Mouse (Mus musculus) kidney, embryonic 15.5 days (tissue): Measurements from ENCODE around the gene Ppp1r16b. TPM values are rescaled to one million over a fixed set of nuclear protein-coding genes. Genes with fewer than 3 reads are reported as not detected.

ENCODE experiments used
- ATAC-seq: fragments of 200-750 bp; cut with Nextera tagmentation; replicated peaks from 2 replicates; pipeline ENCODE4 v1.8.0; 2017; ENCODE audit warnings: moderate TSS enrichment; ENCODE audit not compliant: low FRiP score
- H3K27ac ChIP-seq: fragments of 300-500 bp; sonication (generic); 2 replicates; pipeline ENCODE4 v1.5.1; 2015; ENCODE audit warnings: mild to moderate bottlenecking, inconsistent platforms
- H3K27me3 ChIP-seq: fragments of 300-500 bp; sonication (generic); 2 replicates; pipeline ENCODE4 v1.6.1; 2015; ENCODE audit warnings: inconsistent platforms
- H3K36me3 ChIP-seq: fragments of 300-500 bp; sonication (generic); 2 replicates; pipeline ENCODE4 v1.6.1; 2015; ENCODE audit warnings: inconsistent platforms
- H3K4me1 ChIP-seq: fragments of 300-500 bp; sonication (generic); 2 replicates; pipeline ENCODE4 v1.6.1; 2015; ENCODE audit warnings: inconsistent platforms
- H3K4me2 ChIP-seq: fragments of 300-500 bp; sonication (generic); 2 replicates; pipeline ENCODE4 v1.6.1; 2015; ENCODE audit warnings: moderate library complexity, mild to moderate bottlenecking, inconsistent platforms
- H3K4me3 ChIP-seq: fragments of 300-500 bp; sonication (generic); replicated peaks from 2 replicates; pipeline ENCODE4 v1.5.1; 2015; ENCODE audit warnings: mild to moderate bottlenecking, inconsistent platforms
- H3K9ac ChIP-seq: fragments of 300-500 bp; sonication (generic); 2 replicates; pipeline ENCODE4 v1.6.1; 2015; ENCODE audit warnings: mild to moderate bottlenecking, inconsistent platforms
- H3K9me3 ChIP-seq: fragments of 300-500 bp; sonication (generic); replicated peaks from 2 replicates; pipeline ENCODE4 v1.6.1; 2016; ENCODE audit warnings: inconsistent platforms
- WGBS: fragments of 180-500 bp; shearing (Covaris S2); methylation state at CpG from one replicate; pipeline ENCODE4 v1.1.7; 2015; ENCODE audit warnings: mixed read lengths; 5-methylcytosine and 5-hydroxymethylcytosine counted together
- polyA plus RNA-seq: library from polyadenylated mRNA; unstranded; fragments of >200 nt; fragmentation: Nextera tagmentation; extraction: Ambion mirVana; gene quantifications from 2 replicates; pipeline ENCODE4 v1.2.1, GENCODE M21; 2015

Ppp1r16b gene
- polyA plus RNA-seq, 1 experiment from 2014 or later, result 14.9 TPM

DNA sequence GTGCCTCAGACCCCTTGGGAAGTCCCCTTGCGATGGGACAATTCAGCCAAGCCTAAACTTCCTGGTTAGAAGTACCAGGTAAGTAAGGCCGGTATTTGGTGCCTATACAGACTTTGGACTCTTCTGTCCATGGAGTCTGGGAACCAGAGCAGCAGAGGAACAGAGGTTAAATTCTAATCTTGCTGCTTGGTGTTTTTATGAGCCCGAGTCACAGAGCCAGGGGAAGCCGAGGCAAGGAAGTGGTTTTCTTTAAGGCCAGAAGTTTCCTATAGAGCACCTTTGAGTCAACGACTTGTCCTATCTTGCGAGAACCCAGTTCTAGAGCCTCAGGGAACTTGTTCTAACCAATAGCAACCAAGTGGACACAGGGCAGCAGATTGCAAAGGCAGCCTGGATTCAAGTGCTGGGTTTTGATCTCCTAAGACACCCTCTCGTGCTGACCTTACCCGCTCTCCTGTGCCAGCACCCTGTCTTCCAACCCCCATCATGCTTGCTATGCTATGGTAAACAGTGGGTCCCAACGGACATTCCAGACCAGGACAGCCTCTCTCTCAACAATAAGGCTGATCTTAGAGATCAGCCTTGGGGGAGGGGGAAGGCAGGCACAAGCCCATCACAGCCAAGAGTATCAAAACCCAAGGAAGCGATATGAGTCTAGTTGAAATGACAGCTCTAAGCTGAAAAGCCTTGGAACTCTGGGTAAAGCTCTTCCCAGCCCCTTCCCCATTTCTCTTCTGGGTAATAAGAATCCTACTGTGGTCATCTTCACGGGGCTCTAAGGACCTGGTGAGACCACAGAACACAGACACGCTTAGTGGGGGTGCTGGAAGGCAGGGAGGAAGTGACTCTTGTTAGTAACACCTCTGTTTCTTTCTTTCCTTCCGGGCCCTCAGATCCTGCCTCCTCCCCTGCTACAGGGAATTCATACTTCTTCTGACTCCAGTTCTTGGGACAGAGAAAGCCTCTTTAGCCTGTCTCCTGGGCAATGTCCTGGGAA is 4.3 kb downstream of the Ppp1r16b start:
- H3K4me2 ChIP-seq, result peak overlapping the region; percentile 98
- H3K36me3 ChIP-seq, result no peaks in the 10 kb centered on the region
- 0 out of 2 replicates have a peak overlapping the region, but pooled peaks have one; percentile 56 for H3K9ac ChIP-seq
- peak overlapping the region; percentile 68 for H3K4me3 ChIP-seq
- 58% methylated on average over 13 of the region's 13 CpGs for WGBS
- peaks cover 55% of the 10 kb centered on the region for H3K27me3 ChIP-seq
- H3K4me1 ChIP-seq, result peaks cover 75% of the 10 kb centered on the region
- no peak for ATAC-seq
- H3K9me3 ChIP-seq, result no peaks in the 10 kb centered on the region
- H3K27ac ChIP-seq, result peak overlapping the region; percentile 75

DNA sequence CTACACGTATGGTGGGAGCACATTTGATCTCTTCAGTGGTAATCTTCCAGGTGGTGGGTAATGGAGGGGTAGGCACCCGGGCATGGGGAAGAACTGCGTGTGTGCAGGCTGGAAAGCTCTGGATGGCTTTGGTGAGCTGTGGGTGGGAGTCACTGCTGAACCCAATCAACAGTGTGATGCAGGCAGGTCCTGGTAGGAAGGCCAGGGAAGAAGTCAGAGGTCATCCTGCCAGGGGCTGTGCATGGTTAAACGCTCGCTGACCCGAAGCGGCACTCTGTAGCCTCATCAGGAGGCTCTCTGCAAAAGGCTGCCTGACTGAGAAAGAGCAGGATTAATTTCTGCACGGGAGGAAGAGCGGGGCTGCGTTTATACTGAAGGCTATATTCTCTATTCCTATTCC is 5.4 kb downstream of the Ppp1r16b start:
- H3K4me2 ChIP-seq, result peak overlapping the region; percentile 98

DNA sequence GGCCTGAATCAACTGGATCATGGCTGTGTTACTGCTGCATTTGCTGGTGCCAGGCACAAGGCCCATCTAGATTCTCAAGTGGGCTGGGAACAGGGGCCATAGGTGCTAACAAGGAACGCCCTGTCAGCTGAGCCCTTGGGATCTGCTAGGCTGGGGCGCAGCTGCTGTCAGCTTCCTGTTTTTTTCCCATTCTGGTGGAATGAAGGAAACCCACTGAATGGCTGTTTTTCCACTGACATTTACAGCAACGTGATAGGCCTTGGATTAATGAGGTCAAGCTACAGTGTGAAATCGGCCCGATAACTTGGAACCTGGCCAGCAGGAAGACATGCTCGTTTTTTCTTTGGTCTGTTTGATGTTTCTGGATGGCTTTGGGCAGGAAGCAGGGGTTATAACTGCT is 7.6 kb downstream of the Ppp1r16b start:
- Histone ChIP-seq H3K4me2 (0 out of 2 replicates have a peak overlapping the region, but pooled peaks have one; percentile 5), H3K27ac (peak overlapping the region; percentile 76), H3K36me3 (no peaks in the 10 kb centered on the region), H3K4me1 (peaks cover 66% of the 10 kb centered on the region), H3K4me3 (no peak overlapping the region), H3K27me3 (peaks cover 32% of the 10 kb centered on the region), H3K9me3 (no peaks in the 10 kb centered on the region), H3K9ac (no peak overlapping the region)
- 3% methylated on average over 6 of the region's 6 CpGs for WGBS
- no peak; the same call in 1 of the 2 replicates for ATAC-seq

More for the DNA sequence above, 5.4 kb downstream of the Ppp1r16b start:
- peak overlapping the region; percentile 75 for H3K27ac ChIP-seq
- peaks cover 50% of the 10 kb centered on the region for H3K27me3 ChIP-seq
- peak; percentile 76 for ATAC-seq
- no peaks in the 10 kb centered on the region for H3K9me3 ChIP-seq
- no peaks in the 10 kb centered on the region for H3K36me3 ChIP-seq
- no peak overlapping the region for H3K4me3 ChIP-seq
- H3K4me1 ChIP-seq, result peaks cover 75% of the 10 kb centered on the region
- no peak overlapping the region for H3K9ac ChIP-seq
- 28% methylated on average over 10 of the region's 10 CpGs for WGBS

DNA sequence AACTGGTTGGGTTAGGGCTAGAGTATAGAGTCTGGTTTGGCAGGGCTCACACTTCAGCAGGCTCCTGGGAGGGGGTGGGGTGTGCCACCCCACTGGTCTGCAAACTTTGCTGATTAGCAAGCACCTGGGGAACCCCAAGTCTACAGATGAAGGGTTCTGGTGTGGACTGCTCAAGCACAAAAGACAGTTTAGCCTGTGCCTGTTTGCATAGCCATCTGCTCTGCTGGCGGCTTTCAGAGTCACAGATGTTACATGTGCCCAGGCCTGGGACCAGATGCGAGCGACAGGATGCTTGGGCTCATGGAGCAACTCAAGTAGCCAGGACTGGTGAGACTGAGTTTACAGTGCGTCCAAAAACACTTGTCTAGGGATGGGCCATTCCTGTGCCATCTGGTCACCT is 8.3 kb downstream of the Ppp1r16b start:
- 57% methylated on average over 4 of the region's 4 CpGs for WGBS
- no peak overlapping the region for H3K4me3 ChIP-seq
- H3K4me1 ChIP-seq, result peaks cover 60% of the 10 kb centered on the region
- no peaks in the 10 kb centered on the region for H3K36me3 ChIP-seq
- H3K9me3 ChIP-seq, result no peaks in the 10 kb centered on the region
- ATAC-seq, result no peak
- H3K9ac ChIP-seq, result no peak overlapping the region
- H3K27me3 ChIP-seq, result peaks cover 25% of the 10 kb centered on the region
- H3K4me2 ChIP-seq, result 0 out of 2 replicates have a peak overlapping the region, but pooled peaks have one; percentile 5
- peak overlapping the region; percentile 76 for H3K27ac ChIP-seq

DNA sequence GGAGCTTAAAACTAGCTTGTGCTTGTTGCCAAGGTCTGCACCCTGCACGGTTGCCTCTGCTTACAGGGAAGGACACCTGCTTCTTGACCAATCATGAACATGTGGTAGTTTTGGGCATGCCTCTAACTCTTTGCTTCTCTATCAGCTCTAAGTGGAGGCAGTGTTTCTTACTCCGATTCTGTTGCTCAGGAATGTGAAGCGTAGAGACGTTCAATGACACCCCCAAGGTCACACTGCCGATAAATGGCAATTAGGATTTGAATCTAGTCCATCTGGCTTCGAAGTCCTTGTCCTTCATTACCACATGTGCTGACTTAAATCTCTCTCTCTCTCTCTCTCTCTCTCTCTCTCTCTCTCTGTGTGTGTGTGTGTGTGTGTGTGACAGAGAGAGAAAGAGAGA is 8.9 kb downstream of the Ppp1r16b start:
- no peaks in the 10 kb centered on the region for H3K9me3 ChIP-seq
- H3K27ac ChIP-seq, result 0 out of 2 replicates have a peak overlapping the region, but pooled peaks have one; percentile 76
- 69% methylated on average over 6 of the region's 6 CpGs for WGBS
- peaks cover 54% of the 10 kb centered on the region for H3K4me1 ChIP-seq
- ATAC-seq, result no peak
- no peaks in the 10 kb centered on the region for H3K36me3 ChIP-seq
- H3K4me3 ChIP-seq, result no peak overlapping the region
- H3K27me3 ChIP-seq, result peaks cover 19% of the 10 kb centered on the region
- H3K9ac ChIP-seq, result no peak overlapping the region
- H3K4me2 ChIP-seq, result no peak overlapping the region

DNA sequence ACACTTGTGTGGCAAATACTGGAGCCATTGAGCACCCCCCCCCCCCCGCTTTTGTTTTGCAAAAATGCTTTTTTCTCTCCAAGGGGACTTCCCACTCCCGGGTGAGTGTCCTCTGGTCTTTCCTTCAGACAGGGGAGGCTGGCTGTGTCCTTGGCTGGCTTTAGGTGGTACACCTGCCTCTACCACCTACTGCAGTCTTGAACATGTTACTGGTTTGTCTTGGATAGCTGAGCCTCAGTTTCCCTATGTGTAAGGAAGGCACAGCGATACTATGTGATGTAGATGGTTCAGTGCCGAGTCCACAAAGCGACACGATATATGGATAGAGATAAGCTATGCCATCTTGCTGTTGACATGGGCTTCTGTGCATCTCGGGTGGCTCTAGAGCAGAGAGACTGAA is 9.6 kb downstream of the Ppp1r16b start:
- Histone ChIP-seq H3K9ac (no peak overlapping the region), H3K4me2 (no peak overlapping the region), H3K4me1 (peaks cover 48% of the 10 kb centered on the region), H3K27me3 (peaks cover 13% of the 10 kb centered on the region), H3K9me3 (no peaks in the 10 kb centered on the region), H3K36me3 (no peaks in the 10 kb centered on the region), H3K27ac (no peak overlapping the region), H3K4me3 (no peak overlapping the region)
- ATAC-seq, result no peak
- 82% methylated on average over 7 of the region's 7 CpGs for WGBS

DNA sequence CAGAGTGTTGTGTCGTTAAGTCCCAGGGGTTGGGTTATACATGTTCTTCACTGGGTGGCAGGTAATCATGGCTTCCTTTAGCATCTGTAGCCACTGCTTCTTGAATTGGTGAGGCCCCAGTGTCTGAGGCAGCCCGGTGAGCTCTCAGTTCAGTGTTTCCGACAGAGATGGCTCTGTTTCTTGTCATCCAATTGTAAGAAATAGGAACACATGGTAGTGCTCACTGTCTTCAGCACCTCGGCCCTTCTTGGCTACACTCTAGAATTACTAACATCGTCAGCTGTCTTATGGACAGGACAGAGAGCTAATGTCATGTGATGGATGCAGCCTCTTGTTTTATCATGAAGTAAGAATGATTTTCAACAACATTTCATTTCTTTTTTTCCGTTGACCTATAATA is 10.0 kb downstream of the Ppp1r16b start:
- WGBS, result 68% methylated on average over 6 of the region's 6 CpGs
- no peak for ATAC-seq
- no peaks in the 10 kb centered on the region for H3K9me3 ChIP-seq
- peaks cover 46% of the 10 kb centered on the region for H3K4me1 ChIP-seq
- no peak overlapping the region for H3K4me3 ChIP-seq
- H3K9ac ChIP-seq, result no peak overlapping the region
- no peak overlapping the region for H3K4me2 ChIP-seq
- no peak overlapping the region for H3K27ac ChIP-seq
- peaks cover 9% of the 10 kb centered on the region for H3K27me3 ChIP-seq
- H3K36me3 ChIP-seq, result no peaks in the 10 kb centered on the region

DNA sequence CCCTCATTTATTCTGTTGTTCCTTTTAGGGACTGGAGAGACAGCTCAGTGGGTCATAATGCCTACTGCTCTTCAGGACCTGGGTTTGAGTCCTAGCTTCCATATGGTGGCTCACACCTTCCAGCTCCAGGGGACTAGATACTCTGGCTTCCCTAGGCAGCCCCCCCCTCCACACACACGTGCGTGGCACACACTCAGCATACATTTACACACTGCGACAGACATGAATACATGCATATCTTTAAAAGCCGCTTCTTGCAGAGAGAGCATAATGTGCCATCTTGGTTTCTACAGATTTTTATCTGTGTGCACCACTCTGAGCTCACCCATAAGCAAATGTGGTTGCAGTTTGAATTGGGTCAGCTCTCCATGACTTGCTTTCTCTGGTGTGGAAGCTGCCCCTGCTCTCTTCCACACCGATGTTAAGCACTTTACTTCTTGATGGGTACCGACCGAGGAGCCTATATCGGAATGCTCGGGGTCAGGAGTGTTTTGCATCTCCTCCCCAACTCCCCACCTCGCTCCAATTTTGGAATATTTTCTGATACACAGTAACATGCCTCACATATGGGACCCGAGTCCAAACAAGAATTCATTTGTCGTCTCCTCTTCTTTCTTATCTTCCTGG is 10.8 kb downstream of the Ppp1r16b start:
- no peak overlapping the region for H3K4me3 ChIP-seq
- no peak overlapping the region for H3K9ac ChIP-seq
- 0 out of 2 replicates have a peak, but pooled peaks cover 3% of the 10 kb centered on the region for H3K27me3 ChIP-seq
- WGBS, result 91% methylated on average over 12 of the region's 12 CpGs
- peaks cover 38% of the 10 kb centered on the region for H3K4me1 ChIP-seq
- no peak overlapping the region for H3K4me2 ChIP-seq
- H3K27ac ChIP-seq, result no peak overlapping the region
- no peaks in the 10 kb centered on the region for H3K9me3 ChIP-seq
- no peak for ATAC-seq
- no peaks in the 10 kb centered on the region for H3K36me3 ChIP-seq

DNA sequence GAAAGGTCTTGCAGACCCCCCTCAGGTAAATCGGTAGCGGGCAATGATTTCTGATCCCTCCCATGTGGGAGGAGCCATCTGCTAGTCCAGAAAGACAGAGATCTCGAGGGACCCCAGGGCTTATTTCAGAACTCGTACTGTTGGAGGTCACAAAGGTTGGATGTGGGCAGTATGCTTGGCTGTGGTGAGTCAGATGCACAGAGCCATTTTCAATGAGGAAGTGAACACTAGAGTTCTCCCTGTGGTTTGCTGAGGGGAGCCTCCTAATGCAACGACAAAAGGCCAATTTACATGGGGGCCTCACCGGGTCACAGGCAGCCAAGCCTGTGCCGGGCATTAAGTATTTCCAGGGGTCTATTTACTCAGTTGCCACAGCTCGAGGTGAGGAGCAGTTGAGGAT is 12.7 kb downstream of the Ppp1r16b start:
- no peaks in the 10 kb centered on the region for H3K36me3 ChIP-seq
- no peak overlapping the region for H3K27ac ChIP-seq
- H3K4me3 ChIP-seq, result no peak overlapping the region
- H3K9ac ChIP-seq, result no peak overlapping the region
- H3K9me3 ChIP-seq, result no peaks in the 10 kb centered on the region
- 60% methylated on average over 8 of the region's 8 CpGs for WGBS
- H3K27me3 ChIP-seq, result no peaks in the 10 kb centered on the region
- no peak overlapping the region for H3K4me2 ChIP-seq
- H3K4me1 ChIP-seq, result peaks cover 40% of the 10 kb centered on the region
- ATAC-seq, result no peak

DNA sequence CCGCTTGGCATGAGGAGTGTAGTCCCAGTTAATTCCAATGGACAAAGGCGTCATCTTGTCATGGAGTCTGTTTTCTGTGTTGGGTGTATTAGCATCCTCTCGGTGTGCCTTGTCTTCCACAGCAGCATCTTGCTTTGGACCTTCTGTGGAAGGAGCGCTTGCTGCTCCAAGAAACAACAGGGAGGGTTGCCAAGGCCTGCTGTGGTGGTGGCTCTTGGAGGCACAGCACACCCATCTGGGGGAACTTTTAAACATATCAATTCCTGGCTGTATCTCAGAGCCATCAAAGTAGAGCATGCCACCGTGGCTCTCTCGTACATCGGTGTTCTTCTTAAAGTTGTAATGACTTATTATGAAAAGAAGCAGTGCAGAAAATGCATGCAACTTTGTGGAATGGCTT is 13.9 kb downstream of the Ppp1r16b start:
- Histone ChIP-seq H3K4me1 (peaks cover 35% of the 10 kb centered on the region), H3K27me3 (no peaks in the 10 kb centered on the region), H3K9me3 (no peaks in the 10 kb centered on the region), H3K4me3 (no peak overlapping the region), H3K36me3 (no peaks in the 10 kb centered on the region), H3K27ac (no peak overlapping the region), H3K4me2 (no peak overlapping the region), H3K9ac (no peak overlapping the region)
- ATAC-seq, result no peak
- 93% methylated on average over 7 of the region's 7 CpGs for WGBS

DNA sequence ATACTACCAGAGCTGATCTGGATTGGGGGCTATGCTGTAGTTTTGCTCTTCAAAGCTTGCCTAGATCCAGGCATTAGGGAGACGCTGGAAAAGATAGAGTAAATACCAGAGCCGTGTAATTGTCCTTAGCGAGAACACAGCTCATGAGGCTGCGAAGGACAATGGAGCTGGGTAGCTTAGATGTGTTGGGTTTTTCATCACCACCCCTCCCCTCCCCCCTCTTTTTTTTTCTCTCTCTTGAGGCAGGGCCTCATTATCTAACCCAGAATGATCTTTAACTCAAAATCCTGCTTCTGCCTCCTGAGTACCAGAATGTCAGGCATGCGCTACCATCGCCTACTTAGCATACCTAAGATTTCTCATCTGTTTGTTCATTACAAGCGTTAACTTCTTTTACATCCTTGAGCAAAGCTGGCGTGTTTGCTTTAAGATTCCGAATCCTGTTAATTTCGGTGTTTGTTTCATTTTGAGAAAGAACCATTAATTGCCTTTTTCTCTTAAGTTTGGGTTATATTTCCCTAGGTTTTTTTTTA is 15.2 kb downstream of the Ppp1r16b start:
- 86% methylated on average over 10 of the region's 10 CpGs for WGBS
- H3K9me3 ChIP-seq, result no peaks in the 10 kb centered on the region
- H3K27me3 ChIP-seq, result no peaks in the 10 kb centered on the region
- no peak overlapping the region for H3K9ac ChIP-seq
- no peak overlapping the region for H3K27ac ChIP-seq
- no peak overlapping the region for H3K4me2 ChIP-seq
- no peaks in the 10 kb centered on the region for H3K36me3 ChIP-seq
- ATAC-seq, result no peak
- no peak overlapping the region for H3K4me3 ChIP-seq
- H3K4me1 ChIP-seq, result peaks cover 42% of the 10 kb centered on the region

DNA sequence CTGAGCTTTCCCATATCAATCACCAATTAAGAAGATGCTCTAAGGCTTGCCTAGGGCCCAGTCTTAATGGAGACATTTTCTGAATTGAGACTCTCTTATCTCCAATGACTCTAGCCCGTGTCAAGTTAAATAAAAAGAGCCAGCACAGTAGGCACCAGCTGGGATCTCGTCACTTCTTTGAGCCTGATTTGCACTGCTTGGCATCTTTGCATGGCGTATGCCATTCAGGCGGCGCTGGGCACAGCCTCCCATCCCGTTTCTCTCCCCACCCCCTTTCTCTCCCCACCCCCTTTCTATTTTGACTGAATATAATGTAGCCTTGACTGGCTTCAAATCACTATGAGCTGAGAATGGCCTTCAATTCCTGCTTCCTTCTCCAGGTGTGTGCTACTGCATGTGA is 16.5 kb downstream of the Ppp1r16b start:
- 83% methylated on average over 6 of the region's 6 CpGs for WGBS
- H3K36me3 ChIP-seq, result no peaks in the 10 kb centered on the region
- peak overlapping the region; percentile 67; the same call in 1 of the 2 replicates for H3K27ac ChIP-seq
- no peak for ATAC-seq
- H3K9me3 ChIP-seq, result no peaks in the 10 kb centered on the region
- no peak overlapping the region for H3K4me3 ChIP-seq
- no peaks in the 10 kb centered on the region for H3K27me3 ChIP-seq
- H3K4me1 ChIP-seq, result peaks cover 52% of the 10 kb centered on the region
- no peak overlapping the region for H3K4me2 ChIP-seq
- H3K9ac ChIP-seq, result no peak overlapping the region
